Mouse (Mus musculus) CD8-positive naive resting alpha-beta T cell, adult 57 days (primary cell): ENCODE results near the gene Ryk. TPM values are rescaled to one million over a fixed set of nuclear protein-coding genes. Genes with fewer than 3 reads are reported as not detected.

ENCODE experiments used
- total RNA-seq: library from RNA; stranded (reverse); gene quantifications from one replicate; pipeline ENCODE4 v1.2.4, GENCODE M21; 2023

The Ryk gene
- 0.34 TPM for total RNA-seq

GRCm38 (mm10) chr9:102834742-102835591, at the start of gene Ryk:
Gene Ryk (plus strand): TSS chr9:102834917.

Other genes with a start within 250 kb of the Ryk start
- 55.2 TPM for gene Anapc13, start 208.6 kb upstream of the Ryk start, total RNA-seq
- gene Cep63, start 208.4 kb upstream of the Ryk start, total RNA-seq = 59.1 TPM
- not detected for gene Amotl2, start 118.2 kb upstream of the Ryk start, total RNA-seq
- not detected for gene Slco2a1, start 153.8 kb downstream of the Ryk start, total RNA-seq